ENCODE assay signal across 9 mouse cellular contexts in the genomic region with DNA sequence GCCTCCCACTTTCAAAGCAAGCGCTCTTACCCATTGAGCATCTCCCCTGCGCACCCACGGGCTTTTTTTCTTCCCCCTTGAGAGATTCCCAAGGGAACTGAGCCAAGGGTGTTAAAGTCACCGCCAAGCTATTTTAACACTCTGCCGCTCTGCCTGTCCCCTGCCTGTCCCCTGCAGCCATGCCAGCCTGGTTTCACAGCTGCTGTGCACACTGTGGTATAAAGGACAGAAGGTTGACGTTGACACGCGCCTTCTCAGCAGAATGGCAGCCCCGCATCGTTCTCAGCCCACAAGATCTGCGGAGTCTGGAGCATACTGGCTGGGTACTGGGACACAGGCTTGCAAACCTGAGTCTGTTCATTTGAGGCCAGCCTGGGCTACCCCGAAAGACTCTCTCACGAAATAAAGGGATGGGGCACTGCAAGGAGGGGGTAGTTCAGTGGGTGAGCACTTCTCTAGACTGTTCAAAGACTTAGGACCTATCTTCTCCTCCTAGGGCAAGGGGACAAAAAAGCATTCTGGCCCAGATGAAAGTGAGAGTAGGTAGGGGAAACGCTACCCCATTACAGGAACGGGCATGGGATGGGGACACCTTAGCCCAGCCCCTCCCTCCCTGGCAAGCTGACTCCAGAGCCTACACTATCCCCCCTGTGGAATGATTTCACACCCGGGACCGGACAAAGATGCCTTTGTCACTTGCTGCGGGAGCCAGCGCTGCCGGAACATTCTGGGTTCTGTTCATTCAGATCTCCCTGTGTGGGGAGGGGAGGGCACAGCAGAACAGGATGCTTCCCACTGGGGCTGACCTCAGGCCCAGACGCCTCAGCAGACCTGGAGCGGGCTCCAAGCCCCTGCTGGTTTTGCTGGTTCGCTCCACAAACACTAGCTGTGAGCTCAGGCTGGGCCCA. TPM values are rescaled to one million over a fixed set of nuclear protein-coding genes. Genes with fewer than 3 reads are reported as not detected.
A peak's percentile ranks its signal among the peaks of the same experiment; 100 is the strongest.
DNase-seq lines count a peak whose midpoint lies in the region; ATAC-seq lines count a peak whose summit lies in the region.
"Had no signal": no experiment of that assay in that cellular context is flagged by ENCODE, and none has a peak within 500 bp of the region (broad histone marks: within the 10 kb centered on the region; RNA-seq: fewer than 3 reads in every experiment).

No protein-coding gene starts in this region.

- H3K4me3 ChIP-seq in embryonic facial prominence, embryonic 14.5 days (ENCODE audit: low read depth, low read length): no peak overlapping the region
- H3K4me3 ChIP-seq in hindbrain, embryonic 10.5 days: no peak overlapping the region
- H3K4me3 ChIP-seq: lung, embryonic 15.5 days had no signal

- H3K27ac ChIP-seq in embryonic facial prominence, embryonic 14.5 days (replicated peaks; ENCODE audit: low read depth, low read length): peak overlapping the region; percentile 1; the same call in 1 of the 2 replicates
- peak overlapping the region; percentile 78 for H3K27ac ChIP-seq in hindbrain, embryonic 10.5 days
- H3K27ac ChIP-seq: lung, embryonic 15.5 days had no signal

- DNase-seq in frontal cortex, postnatal 25 days (ENCODE audit: low spot score in 2 of 2): no peak
- DNase-seq in embryonic facial prominence, embryonic 14.5 days (ENCODE audit: low spot score): peak; percentile 54
- DNase-seq in hindbrain, embryonic 10.5 days (ENCODE audit: low spot score): peak; percentile 45
- peak; percentile 64 for DNase-seq in mesoderm, embryonic 11.5 days (ENCODE audit: low read depth, low spot score)
- DNase-seq in testis, postnatal 10 days (ENCODE audit: low spot score): no peak
- no peak for DNase-seq in T-cell, adult 2 months (ENCODE audit: low spot score)

- H3K4me1 ChIP-seq in embryonic facial prominence, embryonic 14.5 days (ENCODE audit: control insufficient read depth, insufficient read depth, low read length): peaks cover 4% of the 10 kb centered on the region
- H3K4me1 ChIP-seq in hindbrain, embryonic 10.5 days (replicated peaks): peaks cover 59% of the 10 kb centered on the region
- H3K4me1 ChIP-seq: lung, embryonic 15.5 days had no signal

- H3K27me3 ChIP-seq in embryonic facial prominence, embryonic 14.5 days (replicated peaks; ENCODE audit: control insufficient read depth, insufficient read depth, low read length): no peaks in the 10 kb centered on the region
- no peaks in the 10 kb centered on the region for H3K27me3 ChIP-seq in hindbrain, embryonic 10.5 days (ENCODE audit: insufficient read depth, poor library complexity, severe bottlenecking)
- H3K27me3 ChIP-seq: lung, embryonic 15.5 days had no signal

- 54% methylated on average over 23 of the region's 23 CpGs for WGBS in embryonic facial prominence, embryonic 14.5 days
- 51% methylated on average over 23 of the region's 23 CpGs for whole genome bisulfite sequencing in hindbrain, embryonic 10.5 days

- H3K4me2 ChIP-seq in embryonic facial prominence, embryonic 14.5 days (ENCODE audit: low read depth, low read length): no peak overlapping the region
- H3K4me2 ChIP-seq: lung, embryonic 15.5 days had no signal

- no peak overlapping the region for H3K9ac ChIP-seq in embryonic facial prominence, embryonic 14.5 days (ENCODE audit: low read depth, low read length)
- H3K9ac ChIP-seq: lung, embryonic 15.5 days had no signal

- 0 out of 2 replicates have a peak, but pooled peaks cover 6% of the 10 kb centered on the region for H3K9me3 ChIP-seq in embryonic facial prominence, embryonic 14.5 days (ENCODE audit: control insufficient read depth, low read length)
- H3K9me3 ChIP-seq in hindbrain, embryonic 10.5 days: peaks cover 10% of the 10 kb centered on the region; the same call in 1 of the 2 replicates
- H3K9me3 ChIP-seq: lung, embryonic 15.5 days had no signal

- ATAC-seq in frontal cortex, adult (ENCODE audit: low TSS enrichment): peak; percentile 73
- ATAC-seq in embryonic facial prominence, embryonic 14.5 days (ENCODE audit: low read depth): peak; percentile 76
- ATAC-seq in megakaryocyte-erythroid progenitor cell, adult 5-6 weeks (replicated peaks; ENCODE audit: low FRiP score, low TSS enrichment, poor library complexity, severe bottlenecking): no peak

- H3K36me3 ChIP-seq in embryonic facial prominence, embryonic 14.5 days (ENCODE audit: control insufficient read depth, insufficient read depth, low read length): 0 out of 2 replicates have a peak, but pooled peaks cover 3% of the 10 kb centered on the region
- peaks cover 23% of the 10 kb centered on the region for H3K36me3 ChIP-seq in hindbrain, embryonic 10.5 days
- H3K36me3 ChIP-seq: lung, embryonic 15.5 days had no signal

RNA-seq across cellular contexts. Expression of gene Prex1, which starts 21.8 kb away (rescaled TPM):
- polyA plus RNA-seq in embryonic facial prominence, embryonic 14.5 days (2014; fragmentation: Nextera tagmentation; extraction: Ambion mirVana): 22.7 and 26.6 TPM in 2 replicates
- polyA plus RNA-seq in hindbrain, embryonic 10.5 days (2016; fragmentation: Nextera tagmentation; extraction: Ambion mirVana): 36.8 and 44.1 TPM in 2 replicates
- total RNA-seq in megakaryocyte-erythroid progenitor cell, adult 5-6 weeks (2014; fragmentation: Nextera tagmentation): 34.5 and 39.2 TPM in 2 replicates
- total RNA-seq in megakaryocyte-erythroid progenitor cell, adult 5-6 weeks (2017): 9.2 and 10.0 TPM in 2 replicates

Comparison
In these comparisons a context has a peak if more than half of its experiments do, and no peak if none do; other contexts are left out.
1. DNase-seq: peak in embryonic facial prominence, embryonic 14.5 days (single experiment), hindbrain, embryonic 10.5 days (single experiment) and mesoderm, embryonic 11.5 days (single experiment); none in frontal cortex, postnatal 25 days (0 of 2), testis, postnatal 10 days (single experiment) and T-cell, adult 2 months (single experiment).